Mouse (Mus musculus) activated CD4-positive, CD25-positive, alpha-beta regulatory T cell, adult 4 months (primary cell): ENCODE measurements around the gene Rab9. TPM values are rescaled to one million over a fixed set of nuclear protein-coding genes. Genes with fewer than 3 reads are reported as not detected.
"Not testable (repeated sequence)": the region's sequence is repeated elsewhere in the genome, so short reads cannot be mapped to it uniquely, and the experiment has no call there.

Source experiments
- ATAC-seq: one replicate; pipeline ENCODE4 v1.8.0; 2017
- polyA plus RNA-seq, 2 experiments: library from polyadenylated mRNA; unstranded; fragments of 100-300 nt; shearing (Covaris generic); gene quantifications; one replicate each; pipeline ENCODE4 v1.2.1; 2017

Gene Rab9
- polyA plus RNA-seq, result 10 to 100 TPM; 40.8 to 42.2 TPM

DNA sequence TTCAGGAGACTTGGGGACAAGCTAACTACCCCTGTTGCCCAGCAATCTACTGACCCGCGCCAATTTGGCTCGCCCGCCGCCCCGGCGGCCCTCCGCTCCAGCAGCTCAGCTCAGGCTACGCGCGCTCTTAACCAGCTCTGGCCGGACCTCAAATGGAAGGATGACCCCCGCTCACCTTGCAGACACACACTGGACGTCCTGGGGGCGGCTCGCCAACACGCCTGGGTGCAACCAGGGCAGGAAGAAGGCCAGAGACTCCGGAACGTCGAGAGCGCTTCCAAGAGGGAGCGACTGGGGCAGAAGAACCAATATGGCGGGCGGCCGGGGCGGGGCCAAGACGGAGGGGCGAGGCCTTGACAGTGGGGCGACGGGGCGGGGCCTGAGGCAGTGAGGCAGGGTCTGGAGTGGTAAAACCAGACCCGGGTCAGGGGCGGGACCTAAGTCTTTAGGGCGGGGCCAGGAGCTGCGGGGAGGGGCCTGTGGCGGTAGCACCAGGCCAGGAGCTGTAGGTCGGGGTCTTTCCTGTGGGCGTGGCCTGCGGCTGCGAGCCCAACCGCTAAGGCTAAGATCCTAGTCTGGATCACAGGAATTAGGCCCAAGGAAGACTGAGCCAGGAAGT, at the start of gene Rab9:
Gene Rab9 (minus strand): TSS at position 503 of the 619 bp plus-strand sequence.
- ATAC-seq, result peak; percentile 92

DNA sequence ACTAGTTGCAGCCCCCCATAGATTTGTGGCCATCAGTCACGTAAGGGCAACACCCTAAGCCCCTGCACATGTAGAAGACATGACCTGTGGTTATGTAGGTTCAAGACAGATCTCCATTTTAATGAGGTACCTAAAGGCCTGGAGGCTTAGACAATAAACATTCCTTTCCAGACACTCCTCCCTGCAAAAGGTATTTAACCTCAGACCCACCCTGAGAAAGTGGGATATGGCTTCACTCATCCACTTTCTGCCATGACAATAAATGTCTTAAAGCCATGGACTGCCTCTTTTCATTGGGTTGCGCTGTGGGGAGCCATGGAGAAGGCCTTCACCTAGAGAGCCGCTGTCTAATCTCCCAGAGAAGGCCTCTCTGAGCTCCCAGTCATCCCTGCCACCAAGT, 48.5 kb upstream of the Rab9 start:
- ATAC-seq, result no peak

DNA sequence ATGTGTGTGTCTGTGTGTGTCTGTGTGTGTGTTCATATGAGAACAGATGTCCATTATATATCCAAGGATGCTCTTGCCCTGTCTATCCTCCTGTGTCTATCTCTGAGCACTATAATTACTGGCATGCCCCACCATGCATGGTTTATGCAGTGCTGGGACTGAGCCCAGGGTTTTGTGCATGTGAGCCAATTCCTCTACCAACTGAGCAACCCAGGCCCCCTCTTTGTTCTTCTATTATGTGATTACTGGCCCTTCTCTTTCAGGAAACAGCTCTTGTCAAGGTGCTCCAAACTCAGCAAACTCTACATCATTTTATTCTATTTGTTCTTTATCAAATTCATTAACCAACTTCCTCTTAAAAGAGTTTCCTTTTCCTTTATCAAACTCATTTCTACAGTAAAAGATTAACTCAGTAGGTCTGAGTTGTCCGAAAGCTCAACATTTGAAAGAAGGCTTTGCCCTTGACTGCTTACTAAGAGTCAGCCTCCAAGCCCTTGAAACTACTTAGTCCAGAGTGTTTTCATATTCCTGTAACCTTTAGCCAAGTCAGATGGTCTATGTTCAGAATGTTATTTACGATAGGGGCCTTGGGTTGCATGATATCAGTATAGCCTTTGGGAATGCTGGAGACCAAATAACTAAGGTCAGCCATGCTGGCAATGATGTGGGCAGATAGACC, 46.1 kb upstream of the Rab9 start:
- no peak for ATAC-seq

GRCm38 (mm10) chrX:166520782-166521181, 41.1 kb upstream of the Rab9 start:
- no peak for ATAC-seq

DNA sequence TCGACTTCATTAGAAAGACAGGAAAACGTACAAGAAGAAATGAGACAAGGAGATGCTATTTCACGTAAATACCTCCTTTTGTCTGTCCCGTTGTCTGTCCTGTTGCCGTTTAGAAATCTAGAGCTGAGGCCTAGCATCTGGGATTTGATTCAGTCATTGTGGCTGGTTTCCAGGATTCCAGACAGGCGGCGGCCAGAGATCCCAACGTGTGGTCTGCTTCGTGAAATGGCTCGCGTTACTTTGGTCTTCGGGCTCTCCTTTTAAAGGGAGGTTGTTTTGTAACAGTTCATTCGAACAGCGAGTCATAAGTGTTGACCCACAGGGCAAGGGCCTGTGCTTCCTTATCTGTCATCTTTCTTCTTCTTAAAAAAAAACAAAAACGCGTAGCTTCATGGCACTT, 38.7 kb upstream of the Rab9 start, which contains the start of gene Tceanc:
Gene Tceanc (minus strand): TSS at position 223 of the 400 bp plus-strand sequence.
- no peak for ATAC-seq

DNA sequence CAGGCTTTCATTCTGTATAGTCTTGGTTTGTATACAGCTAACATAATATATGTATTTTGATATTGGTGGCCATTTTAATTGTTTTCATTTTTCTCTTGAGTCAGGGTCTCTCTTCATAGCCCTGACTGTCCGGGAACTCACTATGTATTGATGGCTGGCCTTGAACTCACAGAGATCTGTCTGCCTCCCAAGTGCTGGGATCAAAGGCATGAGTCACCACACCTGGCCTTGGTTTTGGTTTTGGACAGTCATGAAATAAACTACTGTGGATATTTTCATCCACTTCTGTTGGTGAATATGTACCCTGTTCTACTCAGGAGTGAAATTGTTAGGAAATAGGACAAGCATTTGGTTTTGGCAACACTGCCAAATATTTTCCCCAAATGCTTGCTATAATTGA, 37.0 kb upstream of the Rab9 start:
- no peak for ATAC-seq

GRCm38 (mm10) chrX:166515923-166516322, 36.3 kb upstream of the Rab9 start:
- ATAC-seq, result no peak

DNA sequence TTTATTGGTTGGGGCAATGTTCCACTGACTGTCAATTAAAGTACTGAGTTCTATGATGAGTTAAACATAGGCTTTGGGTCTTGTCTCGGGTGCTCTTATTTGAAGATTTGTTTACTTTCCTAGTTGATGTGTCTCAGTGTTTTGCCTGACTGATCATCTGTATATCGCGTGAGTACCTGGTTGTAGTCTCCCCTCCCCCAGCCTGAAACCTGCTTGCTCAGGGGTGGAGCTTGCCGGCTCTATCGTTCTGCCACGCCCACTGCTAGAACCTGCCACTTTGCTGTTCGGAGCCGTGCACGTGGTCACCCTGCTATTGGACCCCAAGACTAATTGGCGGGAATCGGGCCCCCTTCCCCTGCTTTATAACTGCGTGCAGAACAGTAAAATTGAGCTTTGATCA, 34.4 kb upstream of the Rab9 start:
- not testable (repeated sequence) for ATAC-seq

GRCm38 (mm10) chrX:166512071-166512470, 32.4 kb upstream of the Rab9 start:
- ATAC-seq, result no peak

GRCm38 (mm10) chrX:166511107-166511506, 31.4 kb upstream of the Rab9 start:
- no peak for ATAC-seq

DNA sequence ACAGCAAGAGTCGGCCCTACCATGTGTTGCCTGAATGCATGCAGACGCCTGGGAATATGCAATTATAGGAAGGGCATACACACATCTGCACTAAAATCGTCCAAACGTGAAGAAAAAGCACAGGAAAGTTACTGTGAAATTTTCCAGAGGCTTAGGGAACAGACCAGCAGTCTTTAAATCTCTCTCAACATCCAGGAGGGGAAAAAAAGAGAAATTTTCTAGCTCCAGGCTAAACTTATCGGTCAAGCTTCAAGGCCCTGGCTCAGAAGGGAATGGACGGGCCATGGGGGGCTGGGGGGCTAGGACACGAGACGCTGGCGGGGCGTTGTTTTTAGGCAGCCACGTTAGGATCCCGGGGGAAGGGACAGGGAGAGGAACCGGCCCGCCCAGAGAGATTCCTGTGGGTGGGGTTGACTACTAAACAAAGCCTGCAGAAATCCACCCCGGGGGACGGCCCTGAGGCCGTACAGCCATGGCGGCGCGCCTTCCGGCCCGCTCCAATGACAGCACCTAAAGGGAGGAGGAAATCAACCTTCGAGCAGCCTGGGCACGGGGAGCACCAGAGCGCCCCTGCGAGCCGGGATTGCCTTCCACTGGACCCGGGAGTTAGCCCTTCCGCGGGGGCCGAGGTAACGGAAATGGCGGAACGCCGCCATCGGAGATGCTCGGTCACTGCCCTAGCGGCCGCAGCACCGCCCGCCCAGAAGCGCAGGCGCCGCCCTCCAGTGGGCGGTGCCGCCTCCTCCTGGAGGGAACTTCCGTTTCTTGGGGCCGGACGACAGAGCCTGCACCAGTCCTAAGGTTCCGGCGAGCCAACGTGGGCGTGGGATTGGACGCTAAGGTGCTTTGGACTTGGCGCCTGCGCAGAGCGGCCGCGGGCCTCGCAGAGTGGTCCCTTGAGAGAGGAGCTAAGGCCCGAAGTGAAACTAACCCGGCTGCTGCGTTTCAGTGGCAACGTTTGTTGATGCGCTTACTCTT, 30.4 kb upstream of the Rab9 start:
- ATAC-seq, result peak; percentile 94

GRCm38 (mm10) chrX:166504421-166504820, 24.8 kb upstream of the Rab9 start:
- no peak for ATAC-seq

DNA sequence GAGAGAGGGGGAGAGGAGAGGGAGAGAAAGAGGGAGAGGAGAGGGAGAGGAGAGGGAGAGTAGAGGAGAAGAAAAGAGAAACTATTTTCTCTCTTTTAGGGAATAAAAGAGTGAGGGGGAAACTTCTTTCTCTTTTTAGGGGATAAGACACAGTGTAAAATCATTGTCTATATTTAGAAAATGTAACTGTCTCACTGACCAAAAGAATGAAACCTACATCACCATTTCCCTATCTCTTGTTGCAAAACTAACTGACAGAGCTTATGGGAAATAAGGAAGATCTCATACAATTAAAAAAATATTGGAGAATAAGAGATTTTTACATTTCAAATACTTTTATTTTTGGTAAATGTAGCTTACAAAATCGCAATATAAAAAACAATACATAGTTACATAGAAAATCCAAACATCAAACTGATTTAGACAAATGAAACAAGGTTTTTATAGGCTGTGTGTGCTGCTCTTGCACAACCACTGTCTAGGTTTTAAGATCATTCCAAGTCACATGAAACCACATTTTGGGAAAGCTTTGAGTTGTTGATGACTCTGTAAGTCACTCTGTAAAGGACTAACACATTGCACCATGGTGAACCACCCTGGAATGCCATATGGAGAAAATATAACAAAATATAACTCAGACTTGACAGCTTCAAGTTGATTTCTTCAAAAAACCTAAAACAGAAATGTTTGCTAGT, 20.0 kb upstream of the Rab9 start:
- ATAC-seq, result no peak

DNA sequence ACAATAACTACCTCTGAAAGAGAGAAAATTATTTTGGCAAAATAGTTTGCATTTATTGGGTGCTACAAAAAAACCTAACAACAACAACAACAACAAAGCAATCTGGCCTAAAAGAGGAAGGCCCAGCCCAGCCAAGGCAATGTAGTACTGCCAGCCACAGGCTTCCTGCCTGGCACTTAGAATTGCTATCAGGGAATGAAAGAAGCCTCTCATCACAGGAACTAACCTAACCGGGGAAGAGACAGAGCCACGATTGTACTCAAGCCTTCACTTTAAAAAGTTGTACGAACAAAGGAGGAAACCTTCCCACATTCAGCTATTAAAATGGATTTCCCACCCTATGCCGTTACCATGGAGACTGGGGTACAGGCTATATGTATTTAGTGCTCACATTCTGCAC, 18.1 kb upstream of the Rab9 start:
- no peak for ATAC-seq

DNA sequence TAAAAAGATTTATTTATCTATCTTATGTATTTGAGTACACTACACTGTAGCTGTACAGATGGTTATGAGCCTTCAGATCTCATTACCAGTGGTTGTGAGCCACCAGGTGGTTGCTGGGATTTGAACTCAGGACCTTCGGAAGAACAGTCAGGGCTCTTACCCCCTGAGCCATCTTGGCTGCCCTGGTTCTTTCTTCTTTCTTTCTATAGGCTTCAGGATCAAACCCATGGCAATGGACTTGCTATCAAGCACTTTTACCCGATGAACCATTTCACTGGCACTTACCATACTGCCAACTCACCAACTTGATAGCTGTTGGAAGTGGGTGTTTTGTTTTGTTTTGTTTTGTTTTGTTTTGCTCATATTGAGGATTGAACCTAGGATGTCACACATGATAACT, 15.4 kb upstream of the Rab9 start:
- ATAC-seq, result no peak

GRCm38 (mm10) chrX:166478631-166479364, 869 bp downstream of the Rab9 start:
- ATAC-seq, result peak; percentile 37

DNA sequence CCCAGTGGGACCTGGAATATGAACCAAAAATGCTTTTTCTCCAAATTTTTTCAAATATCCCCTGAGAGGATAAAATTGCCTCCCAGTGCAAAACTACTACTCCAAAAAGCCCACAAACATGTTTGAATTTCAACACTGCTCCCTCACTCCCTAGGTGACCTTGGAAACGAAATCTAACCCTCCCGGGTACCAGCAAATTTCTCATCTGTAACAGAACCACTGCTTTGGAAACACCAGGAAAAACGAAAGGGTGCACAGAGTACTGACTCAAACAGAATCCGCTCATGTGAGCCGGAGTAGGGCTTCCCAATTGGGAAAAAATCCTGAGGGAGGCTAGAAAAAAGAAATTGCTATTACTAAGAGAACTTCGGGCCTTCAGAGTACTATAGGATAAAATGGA, 2.3 kb downstream of the Rab9 start:
- no peak for ATAC-seq

DNA sequence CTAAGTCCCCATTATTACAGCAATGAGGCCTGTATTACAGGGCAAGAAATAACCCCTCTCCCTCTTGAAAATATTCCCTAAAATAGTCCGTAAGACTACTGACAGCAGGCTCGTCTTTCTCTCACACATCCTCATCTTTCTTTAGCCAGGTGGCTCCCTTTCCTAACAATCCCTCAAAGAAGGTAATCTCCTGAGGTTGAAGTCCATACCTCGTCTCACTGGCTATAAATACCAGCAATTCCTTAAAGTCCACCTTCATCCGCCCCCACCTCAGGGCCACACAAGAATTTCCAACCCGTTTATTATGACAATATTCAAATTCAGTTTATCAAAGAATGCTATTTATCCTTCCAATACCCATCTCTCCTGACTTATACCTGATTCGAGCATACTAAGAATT, 7.1 kb downstream of the Rab9 start:
- ATAC-seq, result no peak

GRCm38 (mm10) chrX:166468321-166468720, 11.3 kb downstream of the Rab9 start:
- ATAC-seq, result no peak

GRCm38 (mm10) chrX:166455525-166455924, 24.1 kb downstream of the Rab9 start:
- ATAC-seq, result no peak

GRCm38 (mm10) chrX:166454331-166454730, 25.3 kb downstream of the Rab9 start:
- ATAC-seq, result no peak

DNA sequence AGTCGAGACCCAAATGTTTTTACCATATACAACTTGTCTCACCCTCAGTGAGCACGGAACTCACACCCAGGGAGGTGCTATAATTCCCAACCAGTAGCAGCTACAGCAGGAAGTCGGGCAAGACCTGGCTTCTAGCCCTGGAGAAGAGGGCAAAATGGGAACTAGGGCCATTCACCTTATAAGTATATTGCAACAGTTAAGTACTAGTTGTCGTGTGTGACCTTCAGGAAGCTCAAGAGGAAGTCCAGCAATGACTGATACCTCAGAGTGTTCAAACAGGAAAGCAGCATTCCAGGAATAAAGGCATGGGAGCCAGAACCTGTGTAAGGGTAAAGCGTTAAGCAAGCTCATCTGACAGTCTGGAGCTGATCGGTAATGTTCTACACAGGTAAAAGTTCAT, 26.1 kb downstream of the Rab9 start:
- no peak for ATAC-seq
